Mouse (Mus musculus) embryonic facial prominence, embryonic 13.5 days (tissue): ENCODE measurements around the gene Tbc1d22a. TPM values are rescaled to one million over a fixed set of nuclear protein-coding genes. Genes with fewer than 3 reads are reported as not detected.
A peak's percentile ranks its signal among the peaks of the same experiment; 100 is the strongest.

Source experiments
- ATAC-seq: fragments of 200-750 bp; cut with Nextera tagmentation; 2 replicates; pipeline ENCODE4 v1.8.0; 2017; ENCODE audit warnings: low read depth; ENCODE audit not compliant: insufficient number of reproducible peaks, insufficient read depth, low FRiP score, low TSS enrichment
- H3K27ac ChIP-seq: fragments of 300-500 bp; sonication (generic); 2 replicates; pipeline ENCODE4 v1.5.1; 2015; ENCODE audit warnings: moderate library complexity, mild to moderate bottlenecking, inconsistent platforms
- H3K27me3 ChIP-seq: fragments of 300-500 bp; sonication (generic); 2 replicates; pipeline ENCODE4 v1.6.1; 2015; ENCODE audit warnings: mild to moderate bottlenecking, inconsistent platforms
- H3K36me3 ChIP-seq: fragments of 300-500 bp; sonication (generic); 2 replicates; pipeline ENCODE4 v1.6.1; 2015; ENCODE audit warnings: mild to moderate bottlenecking, inconsistent platforms
- H3K4me1 ChIP-seq: fragments of 300-500 bp; sonication (generic); 2 replicates; pipeline ENCODE4 v1.6.1; 2015; ENCODE audit warnings: inconsistent platforms
- H3K4me2 ChIP-seq: fragments of 300-500 bp; sonication (generic); 2 replicates; pipeline ENCODE4 v1.6.1; 2015; ENCODE audit warnings: moderate library complexity, mild to moderate bottlenecking, inconsistent platforms
- H3K4me3 ChIP-seq: fragments of 300-500 bp; sonication (generic); 2 replicates; pipeline ENCODE4 v1.5.1; 2015; ENCODE audit warnings: mild to moderate bottlenecking, inconsistent platforms
- H3K9ac ChIP-seq: fragments of 300-500 bp; sonication (generic); 2 replicates; pipeline ENCODE4 v1.6.1; 2015; ENCODE audit warnings: mild to moderate bottlenecking, inconsistent platforms
- H3K9me3 ChIP-seq: fragments of 300-500 bp; sonication (generic); 2 replicates; pipeline ENCODE4 v1.6.1; 2016; ENCODE audit warnings: inconsistent platforms
- WGBS: fragments of 180-500 bp; shearing (Covaris S2); methylation state at CpG from one replicate; pipeline ENCODE4 v1.1.7; 2015; ENCODE audit warnings: mixed read lengths; 5-methylcytosine and 5-hydroxymethylcytosine counted together
- polyA plus RNA-seq: library from polyadenylated mRNA; unstranded; fragments of >200 nt; fragmentation: Nextera tagmentation; extraction: Ambion mirVana; gene quantifications from 2 replicates; pipeline ENCODE4 v1.2.1, GENCODE M21; 2015

Gene Tbc1d22a
- polyA plus RNA-seq, 1 experiment from 2014 or later = 10.8 TPM

- 80% methylated on average over 5 of the region's 5 CpGs for WGBS
- Histone ChIP-seq H3K4me3 (no peak overlapping the region), H3K9me3 (no peaks in the 10 kb centered on the region), H3K36me3 (no peaks in the 10 kb centered on the region), H3K4me1 (peaks cover 24% of the 10 kb centered on the region), H3K27ac (no peak overlapping the region), H3K27me3 (no peaks in the 10 kb centered on the region), H3K4me2 (no peak overlapping the region), H3K9ac (no peak overlapping the region)
- no peak for ATAC-seq
These were observed 268.1 kb downstream of the Tbc1d22a start for GRCm38 (mm10) chr15:86482362-86482761.

DNA sequence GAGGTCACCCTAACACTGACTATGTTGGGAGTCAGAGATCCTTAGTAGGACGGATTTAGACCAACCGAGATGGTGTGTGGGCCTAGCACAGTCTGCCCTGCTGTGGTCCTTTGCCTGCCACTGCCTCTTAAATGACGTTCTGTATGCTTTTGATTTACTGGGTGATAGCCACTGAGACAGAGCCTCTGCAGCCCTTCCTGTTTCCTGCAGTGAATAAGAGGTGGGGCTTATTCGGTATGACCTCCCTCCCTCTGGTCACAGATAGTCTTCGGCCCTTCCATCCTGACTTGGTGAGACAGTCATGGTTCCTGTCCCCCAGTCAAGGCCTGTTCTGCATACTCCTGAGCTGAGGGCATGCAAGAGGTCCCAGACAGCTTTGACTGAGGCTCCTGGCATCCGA lies 271.6 kb downstream of the Tbc1d22a start:
- Histone ChIP-seq H3K27me3 (no peaks in the 10 kb centered on the region), H3K4me1 (peaks cover 26% of the 10 kb centered on the region), H3K27ac (peak overlapping the region; percentile 29; the same call in 1 of the 2 replicates), H3K9me3 (no peaks in the 10 kb centered on the region), H3K4me3 (no peak overlapping the region), H3K36me3 (no peaks in the 10 kb centered on the region), H3K9ac (no peak overlapping the region), H3K4me2 (no peak overlapping the region)
- ATAC-seq = no peak
- 61% methylated on average over 6 of the region's 6 CpGs for WGBS

- H3K9me3 ChIP-seq = no peaks in the 10 kb centered on the region
- no peak for ATAC-seq
- no peak overlapping the region for H3K27ac ChIP-seq
- no peak overlapping the region for H3K4me3 ChIP-seq
- 78% methylated on average over 5 of the region's 5 CpGs for WGBS
- no peak overlapping the region for H3K9ac ChIP-seq
- H3K27me3 ChIP-seq = no peaks in the 10 kb centered on the region
- H3K4me1 ChIP-seq = peaks cover 39% of the 10 kb centered on the region
- no peaks in the 10 kb centered on the region for H3K36me3 ChIP-seq
- H3K4me2 ChIP-seq = no peak overlapping the region
These were observed 273.1 kb downstream of the Tbc1d22a start for GRCm38 (mm10) chr15:86487359-86487758.

DNA sequence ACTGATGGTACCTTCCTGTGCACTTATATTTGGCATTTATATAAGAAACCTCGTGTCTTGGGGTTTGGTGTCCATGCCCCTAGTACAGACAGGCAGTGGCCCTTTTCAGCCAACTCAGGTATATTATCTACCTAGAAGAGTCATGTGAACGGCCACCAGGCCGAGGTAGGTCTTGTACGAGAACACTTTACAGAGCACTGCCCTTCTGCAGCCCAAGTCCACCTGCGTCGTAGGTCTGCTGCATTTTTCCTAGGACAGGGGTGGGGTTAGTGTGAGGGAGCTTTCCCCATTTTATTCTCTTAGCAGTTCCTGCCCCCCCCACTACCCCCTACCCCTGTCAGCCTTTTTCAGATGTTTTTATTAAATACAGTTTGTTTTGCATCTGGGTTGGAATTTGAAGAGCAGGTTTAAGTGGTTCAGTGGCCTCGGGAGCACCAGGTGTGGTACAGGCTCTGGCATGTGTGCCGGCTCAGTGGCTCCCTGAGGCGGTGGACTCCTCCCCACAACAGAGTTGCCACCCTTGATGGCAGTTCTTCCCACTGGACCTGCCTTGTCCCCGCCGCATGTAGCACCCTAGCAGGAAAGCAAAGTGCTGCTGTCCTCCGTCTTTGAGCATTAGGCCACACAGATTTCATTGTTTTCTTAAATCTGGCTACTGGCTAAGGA lies 277.3 kb downstream of the Tbc1d22a start:
- Histone ChIP-seq H3K27ac (no peak overlapping the region; the same call in 1 of the 2 replicates), H3K9me3 (no peaks in the 10 kb centered on the region), H3K4me1 (peaks cover 32% of the 10 kb centered on the region), H3K9ac (no peak overlapping the region), H3K36me3 (no peaks in the 10 kb centered on the region), H3K4me3 (no peak overlapping the region), H3K4me2 (no peak overlapping the region), H3K27me3 (no peaks in the 10 kb centered on the region)
- no peak for ATAC-seq
- WGBS = 70% methylated on average over 12 of the region's 12 CpGs

- peaks cover 22% of the 10 kb centered on the region for H3K4me1 ChIP-seq
- no peaks in the 10 kb centered on the region for H3K27me3 ChIP-seq
- no peak overlapping the region for H3K4me2 ChIP-seq
- no peaks in the 10 kb centered on the region for H3K36me3 ChIP-seq
- no peak overlapping the region for H3K27ac ChIP-seq
- no peak overlapping the region for H3K9ac ChIP-seq
- no peaks in the 10 kb centered on the region for H3K9me3 ChIP-seq
- WGBS = 66% methylated on average over 5 of the region's 5 CpGs
- no peak overlapping the region for H3K4me3 ChIP-seq
- ATAC-seq = no peak
These were observed 278.4 kb downstream of the Tbc1d22a start for GRCm38 (mm10) chr15:86492636-86493035.

DNA sequence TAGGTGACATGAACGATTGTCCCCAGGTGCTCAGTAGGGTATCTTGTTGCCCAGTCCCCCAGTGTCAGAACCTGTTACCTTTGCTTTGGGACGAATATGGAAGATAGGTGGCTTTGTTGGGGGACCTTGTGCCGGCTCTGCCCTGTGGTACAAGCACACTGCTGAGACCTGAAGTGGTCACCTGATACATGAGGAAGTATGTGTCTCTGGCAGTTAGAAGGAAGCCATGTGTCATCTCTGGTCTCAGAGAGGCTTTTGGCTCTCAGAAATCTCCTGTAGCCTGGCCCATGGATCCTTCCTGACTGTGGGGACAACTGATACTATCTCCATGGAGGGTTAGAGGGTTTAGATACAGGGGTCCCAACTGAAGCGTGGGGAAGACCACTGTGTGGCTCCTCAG lies 281.9 kb downstream of the Tbc1d22a start:
- 88% methylated on average over 4 of the region's 4 CpGs for WGBS
- peaks cover 10% of the 10 kb centered on the region; the same call in 1 of the 2 replicates for H3K4me1 ChIP-seq
- ATAC-seq = no peak

DNA sequence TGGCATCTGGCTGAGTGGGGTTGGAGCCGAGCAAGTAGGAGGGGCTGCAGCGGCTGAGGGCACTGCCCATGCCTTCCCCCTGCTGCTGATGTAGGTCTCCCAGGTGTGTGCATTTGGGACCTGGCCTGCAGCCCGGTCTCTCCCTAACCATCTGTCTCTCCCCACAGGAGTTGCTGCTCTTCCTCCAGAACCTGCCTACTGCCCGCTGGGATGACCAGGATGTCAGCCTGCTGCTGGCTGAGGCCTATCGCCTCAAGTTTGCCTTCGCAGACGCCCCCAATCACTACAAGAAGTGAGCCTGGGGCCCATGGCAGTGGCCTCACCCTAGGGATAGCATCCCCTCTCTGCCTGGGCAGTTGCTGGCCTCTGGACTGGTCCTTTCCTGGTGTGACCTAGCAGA lies 282.4 kb downstream of the Tbc1d22a start:
- H3K9ac ChIP-seq = no peak overlapping the region

More for the DNA sequence above, 281.9 kb downstream of the Tbc1d22a start:
- H3K9ac ChIP-seq = no peak overlapping the region
- no peaks in the 10 kb centered on the region for H3K36me3 ChIP-seq
- H3K4me3 ChIP-seq = no peak overlapping the region
- H3K4me2 ChIP-seq = no peak overlapping the region
- H3K9me3 ChIP-seq = no peaks in the 10 kb centered on the region
- no peak overlapping the region for H3K27ac ChIP-seq
- no peaks in the 10 kb centered on the region for H3K27me3 ChIP-seq

GRCm38 (mm10) chr15:86500536-86500935 lies 286.3 kb downstream of the Tbc1d22a start:
- Histone ChIP-seq H3K4me3 (no peak overlapping the region), H3K27ac (no peak overlapping the region), H3K27me3 (no peaks in the 10 kb centered on the region), H3K4me1 (no peaks in the 10 kb centered on the region), H3K9me3 (no peaks in the 10 kb centered on the region), H3K4me2 (no peak overlapping the region), H3K9ac (no peak overlapping the region), H3K36me3 (no peaks in the 10 kb centered on the region)
- ATAC-seq = no peak

More for the DNA sequence above, 282.4 kb downstream of the Tbc1d22a start:
- no peaks in the 10 kb centered on the region for H3K36me3 ChIP-seq
- ATAC-seq = no peak
- H3K4me2 ChIP-seq = no peak overlapping the region
- no peaks in the 10 kb centered on the region for H3K27me3 ChIP-seq
- no peak overlapping the region for H3K4me3 ChIP-seq
- H3K27ac ChIP-seq = no peak overlapping the region
- WGBS = 89% methylated on average over 7 of the region's 7 CpGs
- H3K4me1 ChIP-seq = peaks cover 5% of the 10 kb centered on the region; the same call in 1 of the 2 replicates
- no peaks in the 10 kb centered on the region for H3K9me3 ChIP-seq

- no peak for ATAC-seq
- Histone ChIP-seq H3K27me3 (no peaks in the 10 kb centered on the region), H3K9ac (no peak overlapping the region), H3K4me1 (no peaks in the 10 kb centered on the region), H3K4me2 (no peak overlapping the region), H3K36me3 (no peaks in the 10 kb centered on the region), H3K4me3 (no peak overlapping the region), H3K9me3 (no peaks in the 10 kb centered on the region), H3K27ac (no peak overlapping the region)
- 78% methylated on average over 10 of the region's 10 CpGs for WGBS
These were observed 289.2 kb downstream of the Tbc1d22a start for GRCm38 (mm10) chr15:86503413-86503812.

DNA sequence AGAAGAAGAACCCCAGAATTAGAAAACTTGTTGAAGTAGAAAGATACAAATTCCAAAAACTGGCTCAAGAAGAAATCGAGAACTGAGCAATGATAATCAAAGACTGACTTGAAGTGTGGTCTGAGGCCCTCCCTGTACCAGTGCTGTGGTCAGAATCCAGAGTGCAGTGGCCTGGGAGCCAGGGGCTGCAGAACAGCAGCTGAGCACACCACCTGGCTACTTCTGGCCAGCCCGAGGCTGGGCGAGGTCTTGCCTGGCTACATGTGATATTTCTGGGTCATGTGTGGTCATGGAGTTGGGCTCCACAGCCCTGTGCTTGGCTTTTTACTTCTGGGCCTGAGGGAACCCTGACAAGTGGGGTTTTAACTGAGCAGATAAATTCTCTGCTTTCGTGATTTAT lies 292.4 kb downstream of the Tbc1d22a start:
- H3K4me1 ChIP-seq = no peaks in the 10 kb centered on the region
- H3K9ac ChIP-seq = no peak overlapping the region
- no peaks in the 10 kb centered on the region for H3K36me3 ChIP-seq
- no peak overlapping the region for H3K4me3 ChIP-seq
- 74% methylated on average over 4 of the region's 4 CpGs for WGBS
- H3K27ac ChIP-seq = no peak overlapping the region
- no peak for ATAC-seq
- no peak overlapping the region for H3K4me2 ChIP-seq
- H3K9me3 ChIP-seq = no peaks in the 10 kb centered on the region
- no peaks in the 10 kb centered on the region for H3K27me3 ChIP-seq

DNA sequence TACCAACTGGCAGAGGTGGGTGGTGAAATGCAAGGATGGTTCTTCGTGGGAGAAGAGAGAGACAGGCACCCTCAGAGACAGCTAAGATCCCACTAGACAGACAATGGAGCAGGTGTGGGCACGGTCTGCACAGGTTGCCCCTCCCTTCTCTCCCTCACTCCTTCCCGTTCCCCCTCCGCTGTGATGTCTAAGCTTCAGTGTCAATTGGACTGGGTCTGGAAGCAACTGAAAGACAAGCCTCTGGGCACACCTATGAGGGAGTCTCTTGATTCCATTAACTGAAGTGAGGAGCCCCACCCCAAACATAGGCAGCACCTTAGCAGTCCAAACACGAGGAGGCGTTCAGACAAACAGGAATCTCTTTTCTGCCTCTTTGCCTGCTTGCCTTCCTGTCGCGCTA lies 293.3 kb downstream of the Tbc1d22a start:
- Histone ChIP-seq H3K4me2 (no peak overlapping the region), H3K9me3 (no peaks in the 10 kb centered on the region), H3K27ac (no peak overlapping the region), H3K9ac (no peak overlapping the region), H3K36me3 (no peaks in the 10 kb centered on the region), H3K4me1 (no peaks in the 10 kb centered on the region), H3K27me3 (no peaks in the 10 kb centered on the region), H3K4me3 (no peak overlapping the region)
- ATAC-seq = no peak
- WGBS = 78% methylated on average over 8 of the region's 8 CpGs

DNA sequence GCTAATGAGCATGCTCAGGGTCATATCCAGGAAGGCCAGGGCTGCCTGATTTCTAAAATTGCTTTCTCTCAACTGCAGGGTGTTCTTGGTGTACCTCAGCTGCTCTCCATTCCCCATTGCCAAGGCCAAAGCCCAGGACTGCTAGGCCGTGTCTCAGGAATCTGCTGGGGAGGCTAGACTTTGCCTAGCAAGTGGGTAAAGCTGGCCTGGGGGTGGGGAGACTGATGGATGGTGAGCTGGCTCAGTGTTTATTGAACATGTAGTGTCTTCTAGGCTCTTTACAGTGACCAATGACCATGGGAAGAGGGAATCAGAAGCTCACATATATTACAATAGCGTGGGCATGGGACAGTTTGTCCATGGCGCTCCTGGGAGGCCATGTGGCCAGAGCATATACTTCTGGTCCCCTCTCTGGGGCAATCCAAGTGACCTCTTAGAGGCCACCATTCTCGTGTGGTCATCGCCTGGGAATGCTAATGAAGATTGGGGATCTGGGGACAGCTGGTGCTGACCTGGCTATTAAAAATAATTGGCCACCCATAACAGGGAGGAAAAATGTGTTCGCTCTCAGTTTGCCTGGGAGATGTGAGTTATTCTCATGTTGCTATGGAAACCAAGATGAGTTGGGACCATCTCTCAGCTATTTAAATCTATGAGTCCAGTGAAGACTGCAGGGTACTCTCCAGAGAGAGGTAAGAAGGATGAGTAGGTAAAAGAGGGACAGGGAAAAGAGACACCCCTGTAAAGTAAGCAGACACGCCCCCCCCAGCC lies 294.3 kb downstream of the Tbc1d22a start:
- no peak overlapping the region for H3K27ac ChIP-seq
- no peaks in the 10 kb centered on the region for H3K9me3 ChIP-seq
- no peaks in the 10 kb centered on the region for H3K36me3 ChIP-seq
- no peaks in the 10 kb centered on the region for H3K27me3 ChIP-seq
- WGBS = 79% methylated on average over 7 of the region's 7 CpGs
- H3K4me2 ChIP-seq = no peak overlapping the region
- no peaks in the 10 kb centered on the region for H3K4me1 ChIP-seq
- no peak overlapping the region for H3K4me3 ChIP-seq
- no peak overlapping the region for H3K9ac ChIP-seq
- no peak for ATAC-seq
